Comparison of ENCODE assay signal across 12 mouse cellular contexts in the genomic region with DNA sequence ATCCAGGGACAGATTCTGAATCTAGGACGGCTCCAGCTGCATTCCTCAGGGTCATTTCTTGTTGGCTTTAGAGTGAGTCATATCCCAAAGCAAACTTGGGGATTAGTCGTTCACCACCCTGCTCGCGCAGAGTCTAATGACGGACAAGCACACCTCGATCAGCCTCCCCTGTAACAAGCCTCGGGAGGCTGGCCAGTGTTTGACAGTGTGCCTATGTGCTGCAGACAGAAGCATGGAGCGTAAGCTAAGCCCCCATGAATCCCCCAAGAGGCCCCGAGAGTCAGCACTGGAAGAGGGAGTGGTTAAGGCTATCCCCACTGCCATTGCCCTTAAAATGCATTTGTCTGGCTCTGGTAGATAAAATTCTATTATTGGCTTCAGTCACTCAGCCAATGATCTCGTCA.
DNase-seq lines count a peak whose midpoint lies in the region; ATAC-seq and TF ChIP-seq lines count a peak whose summit lies in the region.
"Had no signal": no experiment of that assay in that cellular context is flagged by ENCODE, and none has a peak within 500 bp of the region (broad histone marks: within the 10 kb centered on the region; RNA-seq: fewer than 3 reads in every experiment).

No protein-coding gene starts in this region.

- no peaks in the 10 kb centered on the region for H3K79me2 ChIP-seq in myocyte (ENCODE audit: control insufficient read depth, insufficient read depth)

- no peaks in the 10 kb centered on the region for H3K9me3 ChIP-seq in lung, embryonic 14.5 days (ENCODE audit: low read depth, low read length)
- no peaks in the 10 kb centered on the region for H3K9me3 ChIP-seq in heart, embryonic 15.5 days (replicated peaks)
- H3K9me3 ChIP-seq: midbrain, embryonic 12.5 days; neural tube, embryonic 15.5 days had no signal

- 51% methylated on average over 10 of the region's 10 CpGs for WGBS in lung, embryonic 14.5 days
- 36% methylated on average over 10 of the region's 10 CpGs for WGBS in heart, embryonic 15.5 days

- DNase-seq in lung, embryonic 14.5 days = peak; percentile 18
- DNase-seq in lung, postnatal 14 days = no peak
- DNase-seq in ovary, postnatal 14 days (ENCODE audit: low spot score) = no peak
- DNase-seq in embryo, embryonic 10.5 days (ENCODE audit: low spot score) = no peak
- DNase-seq: gastrocnemius, postnatal 25 days; thymus, adult 2 months had no signal

- H3K27me3 ChIP-seq in lung, embryonic 14.5 days (ENCODE audit: insufficient read depth, low read length) = no peaks in the 10 kb centered on the region
- H3K27me3 ChIP-seq in heart, embryonic 15.5 days = no peaks in the 10 kb centered on the region
- no peaks in the 10 kb centered on the region for H3K27me3 ChIP-seq in myocyte (ENCODE audit: control insufficient read depth, insufficient read depth, insufficient read length)
- H3K27me3 ChIP-seq: midbrain, embryonic 12.5 days; neural tube, embryonic 15.5 days had no signal

- 0 out of 2 replicates have a peak overlapping the region, but pooled peaks have one; percentile 18 for H3K27ac ChIP-seq in lung, embryonic 14.5 days (ENCODE audit: low read depth)
- H3K27ac ChIP-seq in brown adipose tissue, adult 24 weeks (replicated peaks; ENCODE audit: low read depth, low read length) = 0 out of 2 replicates have a peak overlapping the region, but pooled peaks have one; percentile 13
- H3K27ac ChIP-seq in heart, embryonic 15.5 days = peak overlapping the region; percentile 79
- H3K27ac ChIP-seq: midbrain, embryonic 12.5 days; neural tube, embryonic 15.5 days had no signal

- peak; percentile 78 for ATAC-seq in lung, embryonic 14.5 days (ENCODE audit: insufficient read depth)
- ATAC-seq in heart, embryonic 15.5 days (replicated peaks; ENCODE audit: insufficient number of reproducible peaks, insufficient read depth, low FRiP score, low read depth) = 0 out of 2 replicates have a peak, but pooled peaks have one; percentile 35
- no peak for ATAC-seq in CD4-positive, CD25-positive, alpha-beta regulatory T cell, adult 4 months

- H3ac ChIP-seq in myocyte (ENCODE audit: control insufficient read depth, insufficient read length) = no peak overlapping the region

- no peaks in the 10 kb centered on the region for H3K36me3 ChIP-seq in lung, embryonic 14.5 days (ENCODE audit: insufficient read depth)
- H3K36me3 ChIP-seq in heart, embryonic 15.5 days = no peaks in the 10 kb centered on the region
- no peaks in the 10 kb centered on the region for H3K36me3 ChIP-seq in myocyte (ENCODE audit: control insufficient read depth, insufficient read depth)
- H3K36me3 ChIP-seq: midbrain, embryonic 12.5 days; neural tube, embryonic 15.5 days had no signal

- H3K9ac ChIP-seq in lung, embryonic 14.5 days = no peak overlapping the region
- no peak overlapping the region for H3K9ac ChIP-seq in heart, embryonic 15.5 days
- H3K9ac ChIP-seq: midbrain, embryonic 12.5 days; neural tube, embryonic 15.5 days had no signal

- no peak for TF ChIP-seq CTCF in lung, embryonic 14.5 days (IDR thresholded peaks at IDR 0.05; ENCODE audit: low read depth)

- peaks cover 3% of the 10 kb centered on the region; the same call in 1 of the 2 replicates for H3K4me1 ChIP-seq in lung, embryonic 14.5 days (ENCODE audit: insufficient read depth)
- H3K4me1 ChIP-seq in brown adipose tissue, adult 24 weeks (ENCODE audit: control insufficient read depth, insufficient read depth, insufficient read length, low read length) = peaks cover 14% of the 10 kb centered on the region
- peaks cover 31% of the 10 kb centered on the region for H3K4me1 ChIP-seq in heart, embryonic 15.5 days (replicated peaks)
- H3K4me1 ChIP-seq: midbrain, embryonic 12.5 days; neural tube, embryonic 15.5 days had no signal

- 0 out of 2 replicates have a peak overlapping the region, but pooled peaks have one; percentile 12 for H3K4me2 ChIP-seq in lung, embryonic 14.5 days
- H3K4me2 ChIP-seq in heart, embryonic 15.5 days = peak overlapping the region; percentile 33; the same call in 1 of the 2 replicates
- H3K4me2 ChIP-seq in myocyte (ENCODE audit: low read depth) = peak overlapping the region; percentile 57
- H3K4me2 ChIP-seq: midbrain, embryonic 12.5 days; neural tube, embryonic 15.5 days had no signal

- TF ChIP-seq POLR2A in myocyte (IDR thresholded peaks at IDR 0.05; ENCODE audit: insufficient read length, low read depth) = no peak

- no peak overlapping the region for H3K4me3 ChIP-seq in lung, embryonic 14.5 days (ENCODE audit: low read depth, low read length)
- no peak overlapping the region for H3K4me3 ChIP-seq in brown adipose tissue, adult 24 weeks (ENCODE audit: insufficient read depth, low read depth, low read length)
- no peak overlapping the region for H3K4me3 ChIP-seq in heart, embryonic 15.5 days
- H3K4me3 ChIP-seq in myocyte = no peak overlapping the region
- H3K4me3 ChIP-seq: midbrain, embryonic 12.5 days; neural tube, embryonic 15.5 days had no signal

TF ChIP-seq in myocyte, 11 proteins besides CTCF, POLR2A, EP300 and RAD21:
- TF ChIP-seq USF1 (IDR thresholded peaks at IDR 0.05; ENCODE audit: low read depth) = no peak
- no peak for TF ChIP-seq TCF3 (IDR thresholded peaks at IDR 0.05; ENCODE audit: insufficient read length, low read depth)
- no peak for TF ChIP-seq TCF12 (IDR thresholded peaks at IDR 0.05; ENCODE audit: insufficient read depth, poor library complexity, severe bottlenecking)
- TF ChIP-seq E2F4 (IDR thresholded peaks at IDR 0.05; ENCODE audit: insufficient read depth) = no peak
- no peak for TF ChIP-seq REST (IDR thresholded peaks at IDR 0.05; ENCODE audit: insufficient read depth, insufficient read length)
- TF ChIP-seq MYOG (IDR thresholded peaks at IDR 0.05; ENCODE audit: control insufficient read depth in 1 of 3, insufficient read depth in 1 of 3, insufficient read length in 2 of 3, low read depth in 2 of 3) = no peak

Comparison
In these comparisons a context has a peak if more than half of its experiments do, and no peak if none do; other contexts are left out.
1. H3K27ac ChIP-seq: peak in every context shown above with its lines; median percentile 79 in heart, embryonic 15.5 days; 18 in lung, embryonic 14.5 days; 13 in brown adipose tissue, adult 24 weeks.